Mouse (Mus musculus): Measurements from ENCODE around the gene Arfgef2.

DNA sequence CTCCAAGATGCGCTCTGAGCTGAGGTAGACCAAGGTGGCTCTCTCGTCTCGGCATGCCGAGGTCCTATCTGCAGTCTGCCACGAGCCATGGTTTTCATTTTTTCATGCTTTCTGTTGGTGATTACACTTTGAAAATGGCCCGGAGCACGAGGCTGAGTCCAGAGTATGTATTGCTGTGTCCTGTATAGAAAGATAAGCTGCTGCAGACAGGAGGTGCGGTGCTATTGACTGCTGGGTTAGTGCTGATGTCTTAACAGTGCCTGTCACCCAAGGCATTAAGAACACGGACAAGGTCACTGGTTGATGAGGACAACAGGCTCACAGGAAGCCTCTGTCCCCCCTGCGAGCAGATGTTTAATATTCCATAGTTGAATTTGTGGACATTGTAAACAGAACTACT lies 65.5 kb downstream of the Arfgef2 start:
- TF ChIP-seq POLR2A (IDR thresholded peaks at IDR 0.05; ENCODE audit: insufficient read length, low read depth) (no peak), E2F4 (IDR thresholded peaks at IDR 0.05; ENCODE audit: insufficient read depth) (no peak), USF1 (IDR thresholded peaks at IDR 0.05; ENCODE audit: low read depth) (no peak)

Measured in myocyte (in vitro differentiated cells).